Mouse (Mus musculus) hindbrain, embryonic 13.5 days (tissue): ENCODE data around the gene Map3k10. TPM values are rescaled to one million over a fixed set of nuclear protein-coding genes. Genes with fewer than 3 reads are reported as not detected.
A peak's percentile ranks its signal among the peaks of the same experiment; 100 is the strongest.

Source experiments
- ATAC-seq: fragments of 200-750 bp; cut with Nextera tagmentation; 2 replicates; pipeline ENCODE4 v1.8.0; 2017; ENCODE audit warnings: moderate TSS enrichment; ENCODE audit not compliant: low FRiP score
- H3K27ac ChIP-seq: fragments of 300-500 bp; sonication (generic); 2 replicates; pipeline ENCODE4 v1.5.1; 2015; ENCODE audit warnings: inconsistent platforms, mild to moderate bottlenecking, moderate library complexity
- H3K27me3 ChIP-seq: fragments of 300-500 bp; sonication (generic); 2 replicates; pipeline ENCODE4 v1.6.1; 2015; ENCODE audit warnings: mild to moderate bottlenecking, inconsistent platforms
- H3K36me3 ChIP-seq: fragments of 300-500 bp; sonication (generic); 2 replicates; pipeline ENCODE4 v1.6.1; 2015; ENCODE audit warnings: mild to moderate bottlenecking, inconsistent platforms
- H3K4me1 ChIP-seq: fragments of 300-500 bp; sonication (generic); replicated peaks from 2 replicates; pipeline ENCODE4 v1.6.1; 2015; ENCODE audit warnings: inconsistent platforms
- H3K4me2 ChIP-seq: fragments of 300-500 bp; sonication (generic); 2 replicates; pipeline ENCODE4 v1.6.1; 2015; ENCODE audit warnings: inconsistent platforms, mild to moderate bottlenecking, moderate library complexity
- H3K4me3 ChIP-seq: fragments of 300-500 bp; sonication (generic); 2 replicates; pipeline ENCODE4 v1.5.1; 2015; ENCODE audit warnings: mild to moderate bottlenecking, inconsistent platforms
- H3K9ac ChIP-seq: fragments of 300-500 bp; sonication (generic); 2 replicates; pipeline ENCODE4 v1.6.1; 2015; ENCODE audit warnings: mild to moderate bottlenecking, inconsistent platforms
- H3K9me3 ChIP-seq: fragments of 300-500 bp; sonication (generic); 2 replicates; pipeline ENCODE4 v1.6.1; 2016; ENCODE audit warnings: inconsistent platforms
- WGBS: fragments of 180-500 bp; shearing (Covaris S2); methylation state at CpG from one replicate; pipeline ENCODE4 v1.1.7; 2015; 5-methylcytosine and 5-hydroxymethylcytosine counted together
- polyA plus RNA-seq: library from polyadenylated mRNA; unstranded; fragments of >200 nt; fragmentation: Nextera tagmentation; extraction: Ambion mirVana; gene quantifications from 2 replicates; pipeline ENCODE4 v1.2.1, GENCODE M21; 2015

Gene Map3k10
- polyA plus RNA-seq, 1 experiment from 2014 or later, result 13.2 TPM

GRCm38 (mm10) chr7:27622234-27622633 lies 52.2 kb downstream of the Map3k10 start:
- Histone ChIP-seq H3K9ac (no peak overlapping the region), H3K4me1 (no peaks in the 10 kb centered on the region), H3K27me3 (no peaks in the 10 kb centered on the region), H3K9me3 (no peaks in the 10 kb centered on the region), H3K4me2 (no peak overlapping the region), H3K36me3 (peaks cover 87% of the 10 kb centered on the region), H3K27ac (no peak overlapping the region), H3K4me3 (no peak overlapping the region)
- ATAC-seq, result no peak
- 52% methylated on average over 1 of the region's 1 CpGs for WGBS

- Histone ChIP-seq H3K36me3 (peaks cover 92% of the 10 kb centered on the region), H3K4me3 (no peak overlapping the region)
- 89% methylated on average over 6 of the region's 6 CpGs for WGBS
Observed at GRCm38 (mm10) chr7:27621028-27621427, 53.4 kb downstream of the Map3k10 start.

GRCm38 (mm10) chr7:27613751-27614499 lies 60.5 kb downstream of the Map3k10 start:
- no peaks in the 10 kb centered on the region for H3K9me3 ChIP-seq
- H3K4me3 ChIP-seq, result no peak overlapping the region
- H3K4me2 ChIP-seq, result 0 out of 2 replicates have a peak overlapping the region, but pooled peaks have one; percentile 3
- peaks cover 27% of the 10 kb centered on the region for H3K4me1 ChIP-seq
- H3K9ac ChIP-seq, result no peak overlapping the region
- no peaks in the 10 kb centered on the region for H3K27me3 ChIP-seq
- 36% methylated on average over 8 of the region's 8 CpGs for WGBS
- peak overlapping the region; percentile 74 for H3K27ac ChIP-seq
- peaks cover 56% of the 10 kb centered on the region for H3K36me3 ChIP-seq
- peak; percentile 71 for ATAC-seq

More at GRCm38 (mm10) chr7:27621028-27621427, 53.4 kb downstream of the Map3k10 start:
- Histone ChIP-seq H3K4me1 (no peaks in the 10 kb centered on the region), H3K27ac (no peak overlapping the region), H3K9ac (no peak overlapping the region), H3K4me2 (no peak overlapping the region), H3K9me3 (no peaks in the 10 kb centered on the region), H3K27me3 (no peaks in the 10 kb centered on the region)
- ATAC-seq, result no peak

- ATAC-seq, result no peak
- peaks cover 53% of the 10 kb centered on the region for H3K36me3 ChIP-seq
- H3K9ac ChIP-seq, result 0 out of 2 replicates have a peak overlapping the region, but pooled peaks have one; percentile 24
- peaks cover 32% of the 10 kb centered on the region for H3K4me1 ChIP-seq
- peak overlapping the region; percentile 74 for H3K27ac ChIP-seq
- no peak overlapping the region for H3K4me3 ChIP-seq
- no peaks in the 10 kb centered on the region for H3K27me3 ChIP-seq
- WGBS, result 67% methylated on average over 4 of the region's 4 CpGs
- no peaks in the 10 kb centered on the region for H3K9me3 ChIP-seq
- H3K4me2 ChIP-seq, result no peak overlapping the region
Observed at GRCm38 (mm10) chr7:27612940-27613339, 61.5 kb downstream of the Map3k10 start.

GRCm38 (mm10) chr7:27610871-27611270 lies 63.5 kb downstream of the Map3k10 start:
- no peak overlapping the region for H3K9ac ChIP-seq
- H3K27me3 ChIP-seq, result no peaks in the 10 kb centered on the region
- no peak overlapping the region for H3K4me3 ChIP-seq
- ATAC-seq, result no peak
- H3K27ac ChIP-seq, result no peak overlapping the region
- H3K4me1 ChIP-seq, result peaks cover 53% of the 10 kb centered on the region
- no peak overlapping the region for H3K4me2 ChIP-seq
- H3K36me3 ChIP-seq, result peaks cover 32% of the 10 kb centered on the region
- no peaks in the 10 kb centered on the region for H3K9me3 ChIP-seq
- WGBS, result 94% methylated on average over 5 of the region's 5 CpGs

GRCm38 (mm10) chr7:27610370-27610769 lies 64.0 kb downstream of the Map3k10 start:
- peaks cover 54% of the 10 kb centered on the region for H3K4me1 ChIP-seq
- peaks cover 30% of the 10 kb centered on the region for H3K36me3 ChIP-seq
- no peak overlapping the region for H3K4me3 ChIP-seq
- no peaks in the 10 kb centered on the region for H3K9me3 ChIP-seq
- no peak overlapping the region for H3K9ac ChIP-seq
- no peak overlapping the region for H3K27ac ChIP-seq
- 98% methylated on average over 3 of the region's 3 CpGs for WGBS
- H3K27me3 ChIP-seq, result no peaks in the 10 kb centered on the region
- ATAC-seq, result no peak
- no peak overlapping the region for H3K4me2 ChIP-seq

- H3K36me3 ChIP-seq, result peaks cover 30% of the 10 kb centered on the region
- H3K4me2 ChIP-seq, result no peak overlapping the region
- 97% methylated on average over 2 of the region's 2 CpGs for WGBS
- no peaks in the 10 kb centered on the region for H3K9me3 ChIP-seq
- ATAC-seq, result no peak
- H3K4me3 ChIP-seq, result no peak overlapping the region
- H3K27ac ChIP-seq, result no peak overlapping the region
- no peaks in the 10 kb centered on the region for H3K27me3 ChIP-seq
- no peak overlapping the region for H3K9ac ChIP-seq
- peaks cover 57% of the 10 kb centered on the region for H3K4me1 ChIP-seq
Observed at GRCm38 (mm10) chr7:27609688-27610087, 64.7 kb downstream of the Map3k10 start.

GRCm38 (mm10) chr7:27609285-27609684 lies 65.1 kb downstream of the Map3k10 start:
- Histone ChIP-seq H3K9me3 (no peaks in the 10 kb centered on the region), H3K4me1 (peaks cover 57% of the 10 kb centered on the region), H3K9ac (no peak overlapping the region), H3K27me3 (no peaks in the 10 kb centered on the region), H3K27ac (no peak overlapping the region), H3K4me2 (no peak overlapping the region), H3K4me3 (no peak overlapping the region), H3K36me3 (peaks cover 30% of the 10 kb centered on the region)
- 95% methylated on average over 4 of the region's 4 CpGs for WGBS
- no peak for ATAC-seq

- 92% methylated on average over 3 of the region's 3 CpGs for WGBS
- Histone ChIP-seq H3K36me3 (peaks cover 30% of the 10 kb centered on the region), H3K4me2 (no peak overlapping the region)
Observed at GRCm38 (mm10) chr7:27608130-27608529, 66.3 kb downstream of the Map3k10 start.

GRCm38 (mm10) chr7:27607580-27607979 lies 66.8 kb downstream of the Map3k10 start:
- H3K4me3 ChIP-seq, result no peak overlapping the region

More at GRCm38 (mm10) chr7:27608130-27608529, 66.3 kb downstream of the Map3k10 start:
- no peak for ATAC-seq
- Histone ChIP-seq H3K4me1 (peaks cover 56% of the 10 kb centered on the region), H3K27ac (no peak overlapping the region), H3K9ac (no peak overlapping the region), H3K27me3 (no peaks in the 10 kb centered on the region), H3K4me3 (no peak overlapping the region), H3K9me3 (no peaks in the 10 kb centered on the region)

GRCm38 (mm10) chr7:27606481-27607254 lies 67.7 kb downstream of the Map3k10 start:
- H3K27ac ChIP-seq, result peak overlapping the region; percentile 44; the same call in 1 of the 2 replicates
- H3K4me3 ChIP-seq, result no peak overlapping the region
- H3K27me3 ChIP-seq, result no peaks in the 10 kb centered on the region
- H3K4me1 ChIP-seq, result peaks cover 60% of the 10 kb centered on the region
- peaks cover 30% of the 10 kb centered on the region for H3K36me3 ChIP-seq
- no peak for ATAC-seq
- H3K4me2 ChIP-seq, result no peak overlapping the region
- H3K9me3 ChIP-seq, result no peaks in the 10 kb centered on the region
- WGBS, result 59% methylated on average over 10 of the region's 10 CpGs
- peak overlapping the region; percentile 60; the same call in 1 of the 2 replicates for H3K9ac ChIP-seq

More at GRCm38 (mm10) chr7:27607580-27607979, 66.8 kb downstream of the Map3k10 start:
- Histone ChIP-seq H3K4me2 (no peak overlapping the region), H3K36me3 (peaks cover 30% of the 10 kb centered on the region), H3K27me3 (no peaks in the 10 kb centered on the region), H3K9ac (peak overlapping the region; percentile 60; the same call in 1 of the 2 replicates), H3K4me1 (peaks cover 55% of the 10 kb centered on the region), H3K27ac (peak overlapping the region; percentile 44; the same call in 1 of the 2 replicates), H3K9me3 (no peaks in the 10 kb centered on the region)
- 31% methylated on average over 5 of the region's 5 CpGs for WGBS
- peak; percentile 36 for ATAC-seq
